8 mouse cellular contexts compared by ENCODE assay signal in genomic region chr2:160578384-160579320, GRCm38 (mm10).
DNase-seq lines count a peak whose midpoint lies in the region; ATAC-seq and TF ChIP-seq lines count a peak whose summit lies in the region.

No protein-coding gene starts in this region.

- 7% methylated on average over 17 of the region's 17 CpGs for WGBS in hindbrain, embryonic 16.5 days

- no peaks in the 10 kb centered on the region; the same call in 1 of the 2 replicates for H3K4me1 ChIP-seq in hindbrain, embryonic 16.5 days (ENCODE audit: control insufficient read depth, insufficient read depth, low read depth, low read length)

- H3K27me3 ChIP-seq in hindbrain, embryonic 16.5 days (replicated peaks; ENCODE audit: control insufficient read depth, insufficient read depth, low read length) = peaks cover 8% of the 10 kb centered on the region

- no peak overlapping the region for H3K4me3 ChIP-seq in hindbrain, embryonic 16.5 days (ENCODE audit: low read length)
- no peak overlapping the region for H3K4me3 ChIP-seq in left cerebral cortex, adult 2 months

- peak; percentile 98 for TF ChIP-seq CTCF in left cerebral cortex, adult 2 months (IDR thresholded peaks at IDR 0.05)

- ATAC-seq in frontal cortex, adult (ENCODE audit: low TSS enrichment) = peak; percentile 94
- peak; percentile 85 for ATAC-seq in hindbrain, embryonic 16.5 days

- no peaks in the 10 kb centered on the region for H3K9me3 ChIP-seq in hindbrain, embryonic 16.5 days (ENCODE audit: control insufficient read depth, low read length)

- H3K9ac ChIP-seq in hindbrain, embryonic 16.5 days (ENCODE audit: low read depth, low read length) = no peak overlapping the region

- no peak overlapping the region for H3K27ac ChIP-seq in hindbrain, embryonic 16.5 days (ENCODE audit: low read depth, low read length)
- no peak overlapping the region for H3K27ac ChIP-seq in left cerebral cortex, adult 2 months

- peak; percentile 89 for DNase-seq in NIH3T3 (ENCODE audit: low read depth)
- peak; percentile 66 for DNase-seq in cerebellum, adult 8-10 months
- peak; percentile 84 to 92 for DNase-seq in left cerebral cortex, adult 2 months (ENCODE audit: extremely low spot score in 1 of 2, low spot score in 2 of 2)
- DNase-seq in mesoderm, embryonic 11.5 days (ENCODE audit: low read depth, low spot score) = peak; percentile 87
- peak; percentile 93 for DNase-seq in right cerebral cortex, postnatal 14 days
- peak; percentile 85 for DNase-seq in urinary bladder, postnatal 25 days (ENCODE audit: low spot score)

- intact Hi-C loops in left cerebral cortex, adult 2 months (cut with DNase I) = loop anchor here (1.0 to 10.0 kb wide), 4 partner anchors 168 to 1526 kb away; no protein-coding TSS in a partner anchor

- no peaks in the 10 kb centered on the region for H3K36me3 ChIP-seq in hindbrain, embryonic 16.5 days (ENCODE audit: control insufficient read depth, insufficient read depth, low read length)

- H3K4me2 ChIP-seq in hindbrain, embryonic 16.5 days (ENCODE audit: low read length) = peak overlapping the region; percentile 36
